Mouse (Mus musculus) right cerebral cortex, postnatal 25 days (tissue): ENCODE measurements at regions not wholly inside any gene's neighbourhood (a gene's known extent, or its start where the extent isn't known, plus 50 kb on each side); places are given as distances from the start of the nearest gene placed in this dataset.

Experiments used
- DNase-seq: peaks from one replicate; pipeline ENCODE4 v3.0.0; 2022

DNA sequence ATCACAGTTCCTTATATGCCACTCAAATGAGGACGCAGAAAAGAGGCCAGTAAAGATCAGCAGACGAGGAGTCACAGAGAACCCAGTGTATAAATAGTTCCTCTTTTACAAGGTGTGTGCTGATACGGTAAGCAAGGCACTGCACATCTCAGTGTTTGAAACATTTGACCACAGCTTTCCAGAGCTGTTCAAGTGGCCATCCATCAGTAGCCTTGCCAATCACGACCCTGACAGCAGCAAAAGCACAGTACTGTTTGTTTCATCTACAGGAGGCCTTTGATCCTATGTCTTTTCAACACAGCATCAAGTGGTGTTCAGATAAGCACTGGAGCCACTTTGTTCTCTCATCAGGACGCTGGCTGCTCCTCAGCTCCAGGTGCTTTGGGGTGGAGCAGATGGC lies 511.4 kb upstream of the Adarb2 start:
- no peak for DNase-seq

DNA sequence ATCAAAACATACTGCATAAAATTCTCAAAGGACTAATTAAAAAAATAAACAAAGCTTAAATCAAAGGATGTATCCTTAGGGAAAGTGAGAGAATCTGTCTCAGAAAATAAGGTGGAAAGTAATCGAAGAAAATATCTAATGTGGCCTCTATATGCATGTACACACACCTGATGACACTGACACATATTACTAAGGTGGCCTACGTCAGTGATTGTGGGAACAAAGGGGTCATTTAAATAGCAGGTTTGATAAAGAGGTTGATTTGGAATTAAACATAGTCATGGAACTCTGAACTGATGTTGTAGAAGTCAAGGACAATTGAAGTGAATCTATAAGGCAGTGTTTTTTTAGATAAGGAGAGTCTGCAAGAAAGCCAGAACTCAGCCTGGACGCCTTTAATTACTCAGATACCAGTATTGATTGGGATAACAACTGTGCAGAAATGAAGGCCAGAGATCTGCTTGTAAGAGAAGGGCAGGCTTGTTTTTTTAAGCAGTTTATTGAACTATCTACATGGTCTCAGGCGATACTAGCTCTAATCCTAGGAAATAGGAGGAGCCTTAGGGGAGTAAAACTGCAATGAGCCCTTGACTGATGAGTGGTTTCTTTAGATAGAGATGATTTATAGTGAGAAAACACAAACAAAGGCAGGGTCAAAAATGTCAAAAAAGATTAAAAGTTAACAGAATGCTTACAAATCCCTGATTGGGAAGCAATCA lies 504.9 kb upstream of the Adarb2 start:
- no peak for DNase-seq

GRCm38 (mm10) chr13:7721558-7721957 lies 481.1 kb upstream of the Adarb2 start:
- no peak for DNase-seq

DNA sequence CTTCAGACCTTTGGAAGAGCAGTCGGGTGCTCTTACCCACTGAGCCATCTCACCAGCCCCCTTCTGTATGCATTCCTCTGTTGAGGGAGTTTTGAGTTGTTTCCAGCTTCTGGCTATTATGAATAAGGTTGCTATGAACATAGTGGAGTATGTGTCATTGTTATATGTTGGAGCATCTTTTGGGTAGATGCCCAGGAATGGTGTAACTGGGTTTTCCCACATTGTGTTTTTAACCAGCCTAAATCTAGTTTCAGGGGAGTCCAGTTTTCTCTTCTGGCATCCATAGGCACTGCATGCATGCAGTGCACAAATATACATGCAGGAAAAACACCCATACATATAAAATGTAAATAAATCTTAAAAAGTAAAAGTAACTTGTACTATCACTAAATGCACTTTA lies 453.0 kb upstream of the Adarb2 start:
- DNase-seq, result peak; percentile 5

GRCm38 (mm10) chr13:7785252-7785651 lies 417.4 kb upstream of the Adarb2 start:
- no peak for DNase-seq

- DNase-seq, result no peak
Measured at GRCm38 (mm10) chr13:7790069-7790468, 412.6 kb upstream of the Adarb2 start.
